Mouse (Mus musculus): Measurements from ENCODE around the gene Nmrk1.

The Nmrk1 gene

DNA sequence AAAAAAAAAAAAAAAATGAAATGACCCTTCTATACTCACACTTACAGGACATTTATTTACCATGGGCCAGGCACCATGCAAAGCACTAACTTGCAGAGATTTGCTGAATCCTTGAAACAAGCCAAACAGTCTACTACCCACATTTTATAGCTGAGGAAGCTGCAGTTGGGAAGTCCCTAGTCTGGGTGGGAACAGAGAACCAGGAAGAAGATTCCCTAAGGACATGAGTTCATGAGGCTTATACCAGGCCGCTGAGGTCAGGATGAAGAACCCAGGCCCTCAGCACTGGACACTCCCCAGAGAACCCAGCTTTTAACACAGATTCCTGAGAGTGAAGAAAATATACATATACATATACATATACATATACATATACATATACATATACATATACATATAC, 14.2 kb upstream of the Nmrk1 start:
- in situ Hi-C loops (cut with MboI): no loop called here

DNA sequence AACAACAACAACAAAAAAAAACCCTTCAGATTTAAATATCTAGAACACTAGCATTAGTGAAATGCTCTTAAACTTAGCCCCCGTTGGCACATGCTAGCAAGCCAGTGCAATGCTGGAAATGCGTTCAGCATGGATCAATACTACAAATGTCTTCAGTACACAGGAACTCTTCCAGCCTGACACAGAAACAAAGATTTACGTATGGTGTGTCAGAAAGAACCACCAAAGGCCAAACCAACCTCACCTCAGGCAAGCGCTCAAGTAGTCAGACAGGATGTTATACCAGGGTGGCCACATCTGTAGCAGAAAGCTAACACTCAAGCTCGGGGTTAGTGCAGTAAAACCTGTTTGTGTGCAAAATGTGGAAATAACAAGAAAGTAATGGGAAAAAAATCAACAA, 12.7 kb upstream of the Nmrk1 start:
- in situ Hi-C loops (cut with MboI): no loop called here

DNA sequence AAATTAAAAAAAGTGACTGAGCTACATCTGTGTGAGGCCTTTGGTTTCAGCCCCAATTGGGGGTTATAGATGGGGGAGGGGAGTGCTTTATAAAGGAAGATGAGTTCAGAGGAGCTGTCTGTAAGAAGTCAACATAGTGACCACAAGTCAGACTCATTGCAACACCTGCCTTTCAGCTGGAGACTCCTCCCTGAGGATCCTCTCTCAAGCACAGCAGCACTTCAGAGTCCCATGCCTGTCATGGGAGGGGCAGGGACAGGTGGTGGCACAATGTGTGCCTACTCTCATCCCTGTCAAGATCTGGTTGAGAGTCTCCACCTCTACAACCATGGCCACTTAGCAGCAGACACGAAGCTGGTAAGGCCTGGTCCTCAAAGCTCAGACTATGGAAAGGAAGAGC, 12.1 kb upstream of the Nmrk1 start:
- in situ Hi-C loops (cut with MboI): no loop called here

DNA sequence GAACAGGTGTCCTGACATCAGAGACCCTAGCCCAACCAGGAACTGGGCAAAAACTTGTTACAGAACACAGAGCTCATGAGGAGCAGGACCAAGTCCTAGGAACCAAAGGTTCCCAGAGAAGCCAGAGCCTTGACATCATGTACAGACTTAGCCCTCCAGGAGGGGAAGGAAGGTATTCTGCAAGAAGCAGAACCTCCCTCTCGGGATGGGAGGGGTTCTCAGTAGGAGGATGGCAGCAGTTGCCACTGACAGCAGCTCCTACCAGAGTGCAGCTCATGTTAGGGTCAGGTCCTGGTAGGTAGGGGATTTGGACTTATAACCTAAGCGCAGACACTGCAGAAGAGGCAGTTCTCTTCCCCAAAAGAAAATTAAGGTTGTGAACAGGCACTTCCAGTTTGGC, 7.9 kb upstream of the Nmrk1 start:
- in situ Hi-C loops (cut with MboI): no loop called here

DNA sequence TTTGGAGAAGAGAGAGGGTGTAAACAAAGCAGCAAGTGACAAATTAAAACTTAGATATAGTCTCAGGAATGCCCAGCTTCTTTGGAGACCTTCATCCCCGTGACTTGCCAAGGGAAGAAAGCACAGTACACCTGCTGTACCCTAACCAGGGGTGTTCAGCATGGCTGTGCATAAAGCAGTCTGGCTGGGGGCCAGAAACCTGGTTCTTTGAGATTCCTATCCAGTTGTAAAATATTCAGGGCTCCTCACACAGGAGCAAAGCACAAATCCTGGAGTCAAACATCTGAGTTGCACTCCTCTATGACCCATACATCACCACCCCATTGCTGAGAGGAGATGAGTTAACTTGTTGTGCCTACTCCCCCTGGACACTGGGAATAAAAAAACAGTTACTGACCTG, 2.2 kb upstream of the Nmrk1 start:
- in situ Hi-C loops (cut with MboI): no loop called here

DNA sequence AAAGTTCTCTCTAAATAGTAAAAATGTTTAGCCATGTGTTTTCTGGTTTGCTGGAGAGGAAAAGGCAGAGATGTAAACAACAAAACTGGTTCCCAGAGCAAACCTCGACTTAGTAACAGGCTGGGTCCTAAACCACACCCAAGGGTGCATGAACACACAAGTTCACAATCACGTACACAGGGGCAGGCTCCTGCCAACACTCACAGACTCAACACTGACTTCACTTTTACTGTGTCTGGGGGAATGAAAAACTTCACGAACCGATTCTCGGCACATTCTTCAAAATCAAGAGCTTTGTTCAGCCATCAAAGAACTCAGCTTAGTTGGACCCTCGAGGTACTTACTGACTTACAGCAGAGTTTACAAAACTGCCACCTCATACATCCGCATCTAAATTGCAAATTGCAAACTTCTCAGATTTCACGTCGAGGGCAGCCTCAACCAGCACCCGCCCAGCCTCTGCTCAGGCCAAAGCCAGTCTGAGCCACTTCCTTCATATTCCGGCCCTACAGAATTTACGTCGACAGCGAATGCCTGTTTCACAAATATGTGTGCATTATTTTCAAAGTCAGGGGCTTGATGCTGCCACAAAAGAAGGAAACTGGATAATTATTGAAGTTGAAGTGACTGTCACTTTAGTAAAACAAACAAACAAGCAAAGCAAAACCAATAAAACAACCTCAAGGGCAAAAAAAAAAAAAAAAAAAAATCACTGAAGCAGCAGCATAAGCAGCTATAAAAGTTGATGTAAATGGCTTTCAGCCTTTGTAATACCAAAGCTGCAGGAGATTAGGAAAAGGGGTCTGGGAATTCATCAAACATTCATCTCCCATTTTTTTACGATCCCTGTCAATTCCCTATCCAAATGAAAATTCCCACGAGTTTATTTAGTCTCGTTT, 1.3 kb upstream of the Nmrk1 start:
- in situ Hi-C loops (cut with MboI): no loop called here

DNA sequence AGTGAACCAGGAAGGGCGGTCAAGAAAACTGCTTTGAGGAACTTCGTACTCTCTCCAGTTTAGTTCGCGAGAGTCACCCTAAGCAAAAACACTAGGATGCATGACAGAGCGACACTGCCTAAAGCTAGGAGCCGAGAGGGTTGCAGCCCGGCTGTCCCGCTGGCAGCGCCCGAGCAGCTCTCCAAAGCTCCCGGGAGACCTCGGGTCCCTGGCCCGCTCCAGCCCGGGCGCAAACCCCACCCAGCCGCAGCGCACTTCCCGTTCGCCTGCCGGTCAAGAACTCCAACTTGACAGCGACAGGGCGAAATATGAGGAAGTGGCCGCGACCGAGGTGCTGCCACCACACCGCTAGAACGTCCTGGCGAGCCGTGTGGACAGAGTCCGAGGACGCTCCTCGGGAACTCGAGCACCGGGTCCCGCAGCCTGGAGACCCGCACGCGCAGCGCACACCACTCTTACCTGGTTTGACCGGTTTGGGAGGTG, 548 bp upstream of the Nmrk1 start:
- in situ Hi-C loops (cut with MboI): no loop called here

DNA sequence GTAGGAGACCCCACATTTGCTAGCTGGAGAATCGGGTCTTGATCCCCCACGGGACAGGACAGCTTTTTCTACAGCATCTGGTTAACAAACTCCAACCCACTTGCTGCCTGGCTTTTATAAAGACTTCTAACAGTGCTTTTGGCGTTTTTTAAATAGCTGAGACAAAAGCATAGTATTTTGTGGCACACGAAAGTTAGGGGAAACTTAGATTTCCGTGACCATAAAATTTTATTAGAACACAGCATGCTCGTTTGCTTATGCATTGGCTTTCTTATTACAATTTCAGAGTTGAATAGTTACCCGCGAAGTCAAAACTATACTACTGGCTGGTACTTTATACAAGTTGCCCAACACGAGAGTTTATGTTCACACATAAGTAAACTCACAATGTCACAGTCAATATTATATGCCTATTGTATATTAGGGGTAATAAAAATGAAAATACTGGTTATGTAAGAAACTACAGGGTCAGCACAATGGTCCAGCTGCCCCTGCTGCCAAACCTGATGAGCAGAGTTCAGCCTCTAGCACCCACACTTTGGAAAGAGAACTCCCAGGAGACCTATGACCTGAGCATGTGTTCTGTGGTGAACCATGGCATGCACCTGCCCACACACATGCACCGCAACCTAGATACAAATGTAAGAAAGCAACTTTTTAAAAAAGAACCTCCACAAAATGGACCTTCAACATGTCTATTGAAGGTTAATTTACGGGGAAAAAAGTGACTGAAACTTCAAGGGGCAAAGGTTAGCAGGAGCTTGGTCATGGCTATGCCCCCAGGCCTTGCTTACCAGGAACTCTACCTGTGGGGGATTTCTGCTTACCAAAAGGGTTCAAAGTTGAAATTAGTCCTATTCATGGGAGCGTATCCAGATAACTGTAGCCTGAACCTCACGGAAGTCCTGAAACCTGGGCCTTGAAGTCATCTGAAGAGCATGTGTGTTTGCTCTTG, 758 bp downstream of the Nmrk1 start:
- in situ Hi-C loops (cut with MboI): no loop called here

DNA sequence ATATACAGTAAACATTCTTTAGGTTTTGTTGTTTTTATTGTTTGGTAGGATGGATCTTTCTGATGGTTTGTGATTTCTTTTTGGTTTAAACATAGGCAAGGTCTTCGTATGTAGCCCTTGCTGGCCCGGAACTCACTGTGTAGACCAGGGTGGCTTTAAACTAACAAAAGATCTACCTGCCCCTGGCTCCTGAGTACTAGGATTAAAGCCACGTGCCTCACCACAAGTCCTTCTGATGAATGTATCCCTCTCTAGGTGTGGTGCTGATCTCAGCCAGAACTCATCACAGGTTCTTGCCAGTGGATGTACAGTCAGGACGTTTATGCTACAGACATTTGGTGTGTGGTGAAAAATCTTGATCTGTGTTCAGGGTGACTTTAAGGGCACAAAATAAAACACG, 6.2 kb downstream of the Nmrk1 start:
- in situ Hi-C loops (cut with MboI): no loop called here

DNA sequence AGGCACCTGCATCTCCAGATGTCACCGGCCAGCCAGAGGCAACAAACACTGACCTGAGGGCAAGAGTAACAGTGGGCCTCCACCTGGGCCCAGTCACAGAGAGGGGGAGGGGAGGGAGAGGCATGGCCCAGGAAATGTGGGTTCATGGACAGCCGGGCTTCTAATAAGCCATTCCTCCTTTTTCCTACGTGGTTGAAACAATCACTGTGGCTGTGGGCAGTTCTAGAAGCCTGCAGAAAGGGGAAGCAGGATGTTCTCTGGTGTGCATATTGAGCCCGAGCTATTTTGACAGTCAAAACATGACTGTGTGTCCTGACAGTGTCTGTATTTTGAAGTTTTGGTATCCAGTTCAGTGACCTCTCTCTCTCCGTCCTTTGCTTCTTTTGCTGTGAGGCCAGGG, 7.2 kb downstream of the Nmrk1 start:
- in situ Hi-C loops (cut with MboI): no loop called here

DNA sequence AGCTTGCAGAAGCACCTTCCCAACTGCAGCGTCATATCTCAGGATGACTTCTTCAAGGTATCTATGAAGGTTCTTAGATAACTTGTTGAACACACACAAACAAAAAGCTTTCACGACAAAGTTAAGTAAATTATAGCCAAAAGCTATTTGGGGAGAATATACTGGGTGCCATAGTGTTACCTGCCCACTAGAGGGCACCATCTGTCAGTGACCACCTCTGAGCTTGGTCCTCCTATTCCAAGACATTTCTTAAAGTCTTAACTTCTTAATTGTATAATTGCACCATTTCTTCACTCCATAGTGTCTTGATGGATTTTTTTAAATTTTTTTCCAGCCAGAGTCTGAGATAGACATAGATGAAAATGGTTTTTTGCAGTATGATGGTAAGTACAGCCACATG, 7.8 kb downstream of the Nmrk1 start:
- in situ Hi-C loops (cut with MboI): no loop called here

DNA sequence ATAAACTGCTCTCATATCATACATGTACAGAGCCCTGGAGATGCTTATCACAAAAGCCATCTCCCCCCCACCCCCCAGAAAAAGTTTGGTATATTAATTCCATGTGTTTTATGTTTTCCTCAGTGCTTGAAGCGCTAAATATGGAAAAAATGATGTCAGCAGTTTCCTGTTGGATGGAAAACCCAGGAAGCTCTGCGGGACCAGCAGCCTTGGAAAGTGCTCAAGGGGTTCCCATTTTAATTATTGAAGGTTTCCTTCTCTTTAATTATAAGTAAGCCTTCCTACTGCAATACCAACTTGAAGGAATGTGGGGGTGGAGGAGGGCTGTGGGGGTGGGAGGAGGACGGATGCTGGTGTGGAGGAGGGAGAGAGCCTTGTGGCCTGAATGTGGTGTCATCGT, 9.3 kb downstream of the Nmrk1 start:
- in situ Hi-C loops (cut with MboI): no loop called here

DNA sequence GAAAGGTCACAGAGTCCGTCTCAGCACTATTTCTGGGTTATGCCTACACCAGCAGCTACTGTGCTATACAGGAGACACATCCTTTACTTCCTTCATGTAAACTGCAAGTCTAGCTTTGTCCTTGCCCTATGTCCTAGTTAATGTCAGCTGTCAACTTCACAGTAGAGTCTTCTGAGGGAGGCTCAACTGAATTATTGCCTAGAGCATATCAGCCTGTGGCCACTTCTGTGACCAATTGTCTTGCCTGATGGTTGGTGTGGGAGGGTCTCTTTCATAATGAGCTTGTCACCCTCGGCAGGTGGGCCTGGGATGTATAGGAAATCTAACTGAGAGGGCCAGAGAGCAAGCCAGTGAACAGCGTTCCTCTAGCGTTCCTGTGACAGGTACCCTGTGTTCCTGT, 11.7 kb downstream of the Nmrk1 start:
- in situ Hi-C loops (cut with MboI): no loop called here

DNA sequence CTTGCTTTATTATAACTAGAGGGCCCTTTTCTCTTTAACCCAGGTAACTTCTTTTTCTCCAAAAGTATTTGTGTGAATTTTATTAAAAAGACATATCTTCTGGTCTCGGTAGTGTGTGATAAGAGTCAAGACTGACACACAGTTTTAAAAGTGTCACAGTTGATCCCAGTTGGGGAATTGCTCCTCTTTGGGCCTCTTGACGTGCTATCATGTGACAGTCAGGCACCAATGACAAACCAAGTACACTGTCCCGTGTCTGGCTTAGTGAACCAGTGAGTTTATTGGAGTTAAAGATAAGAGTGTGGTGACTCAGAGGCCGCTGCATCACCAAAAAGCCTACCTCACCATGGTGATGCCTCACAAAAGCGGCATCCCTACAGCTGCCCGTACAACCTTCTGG, 12.3 kb downstream of the Nmrk1 start:
- in situ Hi-C loops (cut with MboI): no loop called here

DNA sequence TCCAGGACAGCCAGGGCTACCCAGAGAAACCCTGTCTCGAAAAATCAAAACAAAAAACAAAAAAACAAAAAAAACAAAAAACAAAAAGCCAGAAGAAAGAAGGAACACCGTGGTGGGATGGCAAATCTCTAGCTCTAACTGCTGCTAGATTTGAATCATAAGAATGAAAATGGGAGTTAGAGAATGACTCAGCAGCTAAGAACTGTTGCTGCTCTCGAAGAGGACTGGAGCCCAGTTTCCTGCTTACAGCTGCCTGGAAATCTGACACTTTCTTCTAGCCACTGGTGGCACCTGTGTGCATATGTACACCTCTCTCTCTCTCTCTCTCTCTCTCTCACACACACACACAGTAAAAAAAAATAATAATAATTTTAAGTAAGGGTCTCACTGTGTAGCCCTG, 14.6 kb downstream of the Nmrk1 start:
- in situ Hi-C loops (cut with MboI): no loop called here

DNA sequence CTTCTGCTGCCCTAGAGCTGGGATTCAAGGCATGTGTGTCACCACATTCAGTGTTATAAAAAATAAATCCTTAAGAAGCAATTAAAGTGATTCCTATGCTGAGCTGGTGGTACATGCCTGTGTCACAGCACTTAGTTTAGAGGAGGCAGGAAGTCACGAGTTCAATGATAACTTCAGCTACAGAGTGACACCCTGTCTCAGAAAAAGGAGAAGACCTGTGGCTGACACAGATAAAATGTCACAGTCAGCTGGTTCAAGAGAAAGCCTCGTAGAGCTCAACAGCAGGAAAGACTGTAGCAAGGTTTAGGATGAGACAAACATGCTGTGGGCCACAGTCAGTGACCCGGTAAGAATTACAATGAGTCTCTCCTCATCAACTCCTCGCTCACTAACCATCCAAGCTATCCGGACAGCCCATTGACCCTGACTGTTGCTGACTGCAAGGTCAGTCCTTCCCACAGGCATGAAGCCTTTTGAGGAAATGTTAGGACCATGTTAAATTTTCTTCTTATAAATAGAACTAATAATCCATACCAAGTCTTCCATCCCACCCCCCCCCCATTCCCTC, 15.2 kb downstream of the Nmrk1 start:
- in situ Hi-C loops (cut with MboI): no loop called here

DNA sequence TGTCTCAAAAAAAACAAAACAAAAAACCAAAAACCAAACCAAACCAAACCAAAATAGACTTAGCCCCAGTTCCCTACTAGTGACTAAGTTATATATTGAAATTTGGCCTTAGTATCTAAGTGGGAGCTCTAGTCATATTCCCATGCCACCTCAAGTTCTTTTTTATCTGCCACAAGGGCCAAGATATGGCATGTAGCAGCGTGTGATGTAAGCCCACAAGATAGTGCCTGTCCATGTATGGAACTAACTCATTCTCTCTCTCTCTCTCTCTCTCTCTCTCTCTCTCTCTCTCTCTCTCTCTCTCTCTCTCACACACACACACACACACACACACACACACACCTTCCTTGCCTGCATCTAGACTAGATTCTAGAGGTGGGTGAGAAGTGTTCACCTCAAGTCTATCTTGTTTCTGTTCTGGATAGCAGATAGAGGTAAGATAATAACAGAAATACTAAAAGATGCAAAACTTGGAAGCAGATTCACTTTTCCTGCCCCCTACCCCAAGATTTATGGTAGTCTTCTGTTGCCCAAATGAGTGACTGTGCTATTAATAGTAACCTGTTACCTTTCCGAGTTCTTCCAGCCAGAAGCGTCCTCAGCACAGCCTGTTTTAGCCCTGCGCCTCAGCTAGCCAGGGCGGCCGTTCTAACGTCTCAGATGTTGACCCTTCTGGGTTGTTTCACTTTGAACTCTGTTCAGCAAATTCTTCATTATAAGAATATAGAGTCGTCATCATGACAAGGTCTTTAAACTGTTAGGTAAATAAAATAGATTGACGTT, 16.2 kb downstream of the Nmrk1 start:
- in situ Hi-C loops (cut with MboI): no loop called here

DNA sequence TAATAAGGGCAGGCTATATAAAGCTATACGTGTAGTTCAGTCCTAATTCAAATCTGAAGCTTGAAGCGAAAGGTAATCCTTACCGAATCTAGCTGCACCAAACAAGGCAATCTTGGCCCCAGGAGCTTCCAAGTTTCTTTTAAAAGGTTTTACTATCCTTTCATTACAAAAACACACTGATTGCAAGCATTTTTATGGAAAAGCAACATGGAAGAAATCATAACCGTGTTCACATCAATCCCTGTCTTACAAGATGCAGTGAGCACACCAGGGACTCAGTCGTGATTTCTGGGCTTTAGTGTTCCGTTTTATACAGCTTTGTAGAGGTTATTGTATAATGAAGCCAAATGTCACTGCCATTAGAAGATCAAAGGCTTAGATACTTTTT, 16.8 kb downstream of the Nmrk1 start:
- in situ Hi-C loops (cut with MboI): no loop called here

DNA sequence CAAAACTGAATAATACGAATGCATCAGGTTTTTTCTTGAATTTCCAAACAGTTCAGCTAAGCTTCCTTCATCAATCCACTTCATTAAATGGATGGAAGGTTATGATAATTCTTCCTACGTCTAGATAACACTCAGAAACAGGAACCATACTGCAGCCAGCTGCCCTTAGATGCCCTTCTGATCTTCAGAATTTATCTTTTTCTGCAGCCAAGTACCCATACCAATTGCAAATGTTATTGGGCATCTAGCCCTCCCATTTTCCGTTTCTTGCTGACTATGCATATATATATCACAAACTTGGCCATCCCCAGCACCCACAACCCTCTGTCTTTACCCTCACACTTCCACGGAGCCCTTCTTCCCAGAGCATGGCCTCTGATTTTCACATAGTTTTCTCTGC, 18.2 kb downstream of the Nmrk1 start:
- in situ Hi-C loops (cut with MboI): no loop called here

DNA sequence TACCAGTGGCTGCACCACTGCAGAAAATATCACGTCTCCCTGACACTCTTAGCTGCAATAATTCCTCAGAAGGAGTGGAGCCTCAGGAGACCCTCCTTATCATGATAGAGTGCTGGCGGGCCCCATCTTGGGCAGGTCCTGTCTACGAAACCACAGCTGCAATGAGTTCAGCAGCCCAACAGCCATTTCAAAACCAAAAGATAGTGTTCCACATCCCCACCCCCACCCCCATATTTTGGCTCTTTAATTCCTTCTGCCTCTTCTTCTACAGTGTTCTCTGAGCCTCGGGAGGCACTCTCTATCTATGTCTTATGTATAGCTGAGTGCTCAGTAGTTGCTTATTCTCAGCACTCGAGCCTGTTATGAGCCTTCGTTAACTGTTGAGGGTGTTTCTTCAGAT, 18.7 kb downstream of the Nmrk1 start:
- in situ Hi-C loops (cut with MboI): no loop called here

DNA sequence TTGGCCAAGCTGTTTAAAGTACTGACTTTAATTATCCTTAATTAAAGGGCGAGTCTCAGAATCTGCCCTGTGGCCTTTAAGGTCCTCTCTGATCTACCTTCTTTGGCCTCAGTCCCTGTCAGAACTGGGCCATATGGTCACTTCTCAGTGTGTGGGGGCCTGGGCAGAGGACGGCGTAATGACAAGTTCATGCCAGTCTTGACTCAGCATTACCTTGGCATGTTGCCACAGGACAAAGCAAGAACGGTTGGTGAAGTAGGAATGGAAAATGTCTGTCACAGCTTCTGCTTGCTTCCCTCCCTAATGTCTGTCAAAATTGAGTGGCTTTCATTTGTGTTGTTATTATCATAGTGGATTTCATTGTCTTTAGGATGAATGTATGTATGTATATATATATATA, 20.8 kb downstream of the Nmrk1 start:
- in situ Hi-C loops (cut with MboI): no loop called here

DNA sequence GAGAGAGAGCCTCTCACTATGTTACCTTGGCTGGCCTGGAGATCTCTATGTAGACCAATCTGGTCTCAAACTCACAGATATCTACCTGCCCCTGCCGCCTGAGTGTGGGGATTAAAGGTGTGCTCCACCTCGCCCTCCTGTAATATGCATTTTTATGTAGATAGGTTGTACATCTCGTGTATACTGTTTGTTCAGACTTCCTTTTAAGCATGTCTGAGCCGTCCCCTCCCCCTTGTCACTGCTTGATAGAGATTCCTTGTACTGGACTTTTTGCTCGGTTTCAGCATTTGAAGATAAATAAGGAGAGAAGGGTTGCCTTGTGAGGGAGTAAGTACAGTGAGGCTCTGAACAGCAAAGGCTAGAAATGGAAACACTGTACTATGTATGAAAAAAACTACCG, 21.3 kb downstream of the Nmrk1 start:
- in situ Hi-C loops (cut with MboI): no loop called here
